Mouse (Mus musculus): Measurements from ENCODE around the gene Mettl1. TPM values are rescaled to one million over a fixed set of nuclear protein-coding genes. Genes with fewer than 3 reads are reported as not detected.

The Mettl1 gene
- polyA plus RNA-seq, 1 experiment, result 14.6 TPM

DNA sequence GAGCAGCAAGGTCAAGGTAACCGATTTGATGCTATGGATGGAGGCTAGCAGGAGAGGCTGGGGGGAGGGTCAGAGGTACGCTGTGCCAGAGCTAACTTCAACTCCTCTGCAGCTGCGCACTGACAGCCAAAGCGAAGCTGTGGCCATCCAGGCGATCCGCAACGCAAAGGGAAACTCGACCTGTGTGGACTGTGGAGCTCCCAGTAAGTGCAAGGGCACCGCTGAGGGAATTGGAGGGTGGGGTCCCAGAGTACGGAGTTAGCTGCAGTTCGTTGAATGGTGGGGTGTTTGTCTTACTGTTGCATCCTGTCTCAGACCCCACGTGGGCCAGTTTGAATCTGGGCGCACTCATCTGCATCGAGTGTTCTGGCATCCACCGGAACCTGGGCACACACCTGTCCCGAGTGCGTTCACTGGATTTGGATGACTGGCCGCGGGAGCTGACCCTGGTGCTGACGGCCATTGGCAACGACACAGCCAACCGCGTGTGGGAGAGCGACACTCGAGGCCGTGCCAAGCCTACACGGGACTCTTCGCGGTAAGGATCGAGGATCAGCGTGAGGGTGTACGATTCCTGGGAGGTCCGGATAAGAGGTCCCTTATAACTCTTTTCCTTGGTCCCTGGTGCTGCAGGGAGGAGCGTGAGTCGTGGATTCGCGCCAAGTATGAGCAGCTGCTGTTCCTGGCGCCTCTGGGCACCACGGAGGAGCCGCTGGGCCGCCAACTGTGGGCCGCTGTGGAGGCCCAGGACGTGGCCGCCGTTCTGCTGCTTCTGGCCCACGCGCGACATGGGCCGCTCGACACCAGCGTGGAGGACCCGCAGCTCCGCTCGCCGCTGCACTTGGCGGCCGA lies 49.6 kb downstream of the Mettl1 start:
- no peak for TF ChIP-seq CTCF (IDR thresholded peaks at IDR 0.05; ENCODE audit: control insufficient read depth, insufficient read depth, low read length)
- TF ChIP-seq POLR2A (IDR thresholded peaks at IDR 0.05; ENCODE audit: borderline replicate concordance, control insufficient read depth, low read depth, low read length), result 0 out of 2 replicates have a peak, but pooled peaks have one; percentile 4
- WGBS, result 90% methylated on average over 57 of the region's 57 CpGs
- Histone ChIP-seq H3K4me3 (replicated peaks; ENCODE audit: control insufficient read depth, low read depth, low read length) (no peak overlapping the region), H3K27ac (ENCODE audit: control insufficient read depth, insufficient read depth, low read depth, low read length, poor library complexity) (no peak overlapping the region), H3K4me1 (ENCODE audit: control insufficient read depth, insufficient read depth, low read length) (no peaks in the 10 kb centered on the region)

DNA sequence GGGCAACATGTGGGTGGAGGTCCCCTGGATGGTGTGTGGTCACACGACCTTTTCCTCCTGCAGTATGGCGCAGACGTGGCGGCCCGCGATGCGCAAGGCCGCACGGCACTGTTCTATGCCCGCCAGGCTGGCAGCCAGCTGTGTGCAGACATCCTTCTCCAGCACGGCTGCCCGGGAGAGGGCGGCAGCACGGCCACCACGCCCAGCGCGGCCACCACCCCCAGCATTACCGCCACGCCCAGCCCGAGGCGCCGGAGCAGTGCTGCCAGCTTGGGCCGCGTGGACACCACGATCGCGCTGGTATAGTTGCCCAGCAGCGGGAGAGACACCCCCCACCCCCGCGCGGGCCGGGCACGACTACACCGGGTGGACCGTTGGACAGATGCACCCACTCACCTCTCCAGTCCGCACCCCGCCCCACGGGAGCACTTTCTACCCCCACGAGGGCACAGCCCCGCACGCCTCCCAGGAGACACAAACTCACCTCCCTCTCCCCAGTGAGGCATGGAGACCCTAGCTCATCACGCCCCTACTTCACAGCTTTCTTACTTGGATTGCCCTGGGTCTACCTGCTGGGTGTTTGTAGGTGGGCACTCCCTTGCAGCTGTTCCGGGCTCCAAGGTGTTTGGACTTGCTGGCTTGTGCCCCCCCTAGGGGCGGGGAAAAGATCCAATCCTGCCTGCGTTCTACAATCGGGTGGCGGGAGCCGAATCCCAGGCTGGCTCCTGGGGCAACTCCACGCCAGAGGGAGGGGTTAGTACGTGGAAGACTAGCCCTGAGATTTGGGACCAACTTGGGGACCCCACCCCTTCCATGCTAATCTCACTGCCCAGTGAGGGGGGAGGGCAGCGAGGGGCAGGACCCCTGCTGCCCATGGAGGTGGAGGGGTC lies 50.5 kb downstream of the Mettl1 start:
- Histone ChIP-seq H3K4me1 (ENCODE audit: control insufficient read depth, insufficient read depth, low read length) (no peaks in the 10 kb centered on the region), H3K4me3 (replicated peaks; ENCODE audit: control insufficient read depth, low read depth, low read length) (no peak overlapping the region), H3K27ac (ENCODE audit: control insufficient read depth, insufficient read depth, low read depth, low read length, poor library complexity) (no peak overlapping the region)
- TF ChIP-seq POLR2A (IDR thresholded peaks at IDR 0.05; ENCODE audit: borderline replicate concordance, control insufficient read depth, low read depth, low read length) (no peak), CTCF (IDR thresholded peaks at IDR 0.05; ENCODE audit: control insufficient read depth, insufficient read depth, low read length) (no peak)
- WGBS, result 90% methylated on average over 51 of the region's 51 CpGs

DNA sequence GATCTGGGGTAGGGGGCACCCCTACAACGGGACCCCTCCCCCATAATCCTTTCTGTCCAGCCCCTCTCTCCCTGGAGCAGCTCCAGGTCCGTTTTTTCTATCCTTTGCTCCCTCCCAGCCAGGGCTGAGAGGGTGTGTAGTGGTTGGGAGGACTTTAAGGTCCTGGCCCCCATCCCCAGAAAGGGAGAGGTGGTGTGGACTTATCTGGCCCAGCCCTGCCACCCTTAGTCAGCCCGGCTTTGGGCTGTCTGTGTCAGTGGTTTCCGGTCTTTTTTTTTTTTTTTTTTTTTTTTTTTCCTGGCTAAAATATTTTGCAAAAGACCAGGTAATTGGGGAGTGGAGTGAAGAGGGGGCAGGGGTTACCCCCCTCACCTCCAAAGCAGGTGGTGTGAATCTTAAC lies 51.5 kb downstream of the Mettl1 start:
- Histone ChIP-seq H3K27ac (ENCODE audit: control insufficient read depth, insufficient read depth, low read depth, low read length, poor library complexity) (no peak overlapping the region), H3K4me3 (replicated peaks; ENCODE audit: control insufficient read depth, low read depth, low read length) (no peak overlapping the region), H3K4me1 (ENCODE audit: control insufficient read depth, insufficient read depth, low read length) (no peaks in the 10 kb centered on the region)
- 29% methylated on average over 4 of the region's 4 CpGs for WGBS
- TF ChIP-seq POLR2A (IDR thresholded peaks at IDR 0.05; ENCODE audit: borderline replicate concordance, control insufficient read depth, low read depth, low read length), result no peak
- no peak for TF ChIP-seq CTCF (IDR thresholded peaks at IDR 0.05; ENCODE audit: control insufficient read depth, insufficient read depth, low read length)

DNA sequence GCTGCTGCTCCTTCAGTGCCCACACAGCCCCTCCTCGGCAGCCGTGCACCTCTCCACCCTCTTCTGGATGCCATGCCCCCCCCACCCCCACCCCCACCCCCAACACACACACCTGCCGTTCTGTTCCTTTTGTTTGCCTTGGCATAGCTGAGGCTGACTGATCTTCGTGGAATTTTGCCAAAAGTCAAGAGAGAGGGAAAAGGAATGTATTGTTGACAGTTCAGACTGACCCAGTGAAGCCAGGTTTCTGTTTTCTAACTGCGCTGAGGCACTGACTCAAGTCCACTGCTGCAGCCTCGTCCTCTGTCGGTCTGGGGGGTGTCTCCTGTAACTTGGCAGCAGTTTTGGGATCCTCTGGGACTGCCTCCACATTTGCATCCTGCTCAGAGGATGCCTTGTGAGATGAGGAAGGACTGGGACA lies 53.2 kb downstream of the Mettl1 start:
- H3K4me3 ChIP-seq (replicated peaks; ENCODE audit: control insufficient read depth, low read depth, low read length), result no peak overlapping the region
- WGBS, result 49% methylated on average over 7 of the region's 7 CpGs
- no peak for TF ChIP-seq CTCF (IDR thresholded peaks at IDR 0.05; ENCODE audit: control insufficient read depth, insufficient read depth, low read length)
- TF ChIP-seq POLR2A (IDR thresholded peaks at IDR 0.05; ENCODE audit: borderline replicate concordance, control insufficient read depth, low read depth, low read length), result no peak
- no peaks in the 10 kb centered on the region for H3K4me1 ChIP-seq (ENCODE audit: control insufficient read depth, insufficient read depth, low read length)
- H3K27ac ChIP-seq (ENCODE audit: control insufficient read depth, insufficient read depth, low read depth, low read length, poor library complexity), result no peak overlapping the region

Other genes starting within 250 kb of the Mettl1 start
- 0.83 and 3.3 TPM in 2 replicates for gene Atp23, start 140.1 kb upstream of the Mettl1 start, polyA plus RNA-seq (2011; ENCODE audit: insufficient read depth, insufficient read length, low replicate concordance, missing spikeins)
- gene Ctdsp2, start 62.7 kb upstream of the Mettl1 start, polyA plus RNA-seq (2011; ENCODE audit: insufficient read depth, insufficient read length, low replicate concordance, missing spikeins), result 31.5 and 43.9 TPM in 2 replicates
- gene Avil, start 40.7 kb upstream of the Mettl1 start, polyA plus RNA-seq (2011; ENCODE audit: insufficient read depth, insufficient read length, low replicate concordance, missing spikeins), result not detected in 2 replicates
- gene Tsfm, start 10.6 kb upstream of the Mettl1 start, polyA plus RNA-seq (2011; ENCODE audit: insufficient read depth, insufficient read length, low replicate concordance, missing spikeins), result 9.7 and 23.6 TPM in 2 replicates
- 1.1 TPM in 1 of 2 replicates, not detected in the other for gene Eef1akmt3, start 99 bp downstream of the Mettl1 start, polyA plus RNA-seq (2011; ENCODE audit: insufficient read depth, insufficient read length, low replicate concordance, missing spikeins)
- gene Cyp27b1, start 6.8 kb downstream of the Mettl1 start, polyA plus RNA-seq (2011; ENCODE audit: insufficient read depth, insufficient read length, low replicate concordance, missing spikeins), result not detected in 2 replicates
- gene March9, start 18.8 kb downstream of the Mettl1 start, polyA plus RNA-seq (2011; ENCODE audit: insufficient read depth, insufficient read length, low replicate concordance, missing spikeins), result 1.6 TPM in 1 of 2 replicates, not detected in the other
- 127 and 148 TPM in 2 replicates for gene Cdk4, start 22.1 kb downstream of the Mettl1 start, polyA plus RNA-seq (2011; ENCODE audit: insufficient read depth, insufficient read length, low replicate concordance, missing spikeins)
- 15.7 and 22.5 TPM in 2 replicates for gene Tspan31, start 28.9 kb downstream of the Mettl1 start, polyA plus RNA-seq (2011; ENCODE audit: insufficient read depth, insufficient read length, low replicate concordance, missing spikeins)
- gene Agap2, start 33.9 kb downstream of the Mettl1 start, polyA plus RNA-seq (2011; ENCODE audit: insufficient read depth, insufficient read length, low replicate concordance, missing spikeins), result 11.0 and 27.3 TPM in 2 replicates
- 34.7 and 69.0 TPM in 2 replicates for gene Os9, start 79.7 kb downstream of the Mettl1 start, polyA plus RNA-seq (2011; ENCODE audit: insufficient read depth, insufficient read length, low replicate concordance, missing spikeins)
- 26.4 and 54.8 TPM in 2 replicates for gene B4galnt1, start 123.8 kb downstream of the Mettl1 start, polyA plus RNA-seq (2011; ENCODE audit: insufficient read depth, insufficient read length, low replicate concordance, missing spikeins)
- gene Slc26a10, start 139.2 kb downstream of the Mettl1 start, polyA plus RNA-seq (2011; ENCODE audit: insufficient read depth, insufficient read length, low replicate concordance, missing spikeins), result not detected in 2 replicates
- gene Arhgef25, start 148.7 kb downstream of the Mettl1 start, polyA plus RNA-seq (2011; ENCODE audit: insufficient read depth, insufficient read length, low replicate concordance, missing spikeins), result 9.9 and 25.0 TPM in 2 replicates
- gene Dtx3, start 154.3 kb downstream of the Mettl1 start, polyA plus RNA-seq (2011; ENCODE audit: insufficient read depth, insufficient read length, low replicate concordance, missing spikeins), result 58.4 and 78.7 TPM in 2 replicates
- 18.1 and 24.9 TPM in 2 replicates for gene Pip4k2c, start 170.2 kb downstream of the Mettl1 start, polyA plus RNA-seq (2011; ENCODE audit: insufficient read depth, insufficient read length, low replicate concordance, missing spikeins)
- 1.7 and 2.3 TPM in 2 replicates for gene Kif5a, start 221.9 kb downstream of the Mettl1 start, polyA plus RNA-seq (2011; ENCODE audit: insufficient read depth, insufficient read length, low replicate concordance, missing spikeins)
- 68.6 and 115 TPM in 2 replicates for gene Dctn2, start 225.0 kb downstream of the Mettl1 start, polyA plus RNA-seq (2011; ENCODE audit: insufficient read depth, insufficient read length, low replicate concordance, missing spikeins)
- 75.9 and 131 TPM in 2 replicates for gene Mbd6, start 247.6 kb downstream of the Mettl1 start, polyA plus RNA-seq (2011; ENCODE audit: insufficient read depth, insufficient read length, low replicate concordance, missing spikeins)